Mouse (Mus musculus): Measurements from ENCODE around the gene Wwp2.

The Wwp2 gene

GRCm38 (mm10) chr8:107478728-107479127 is 42.6 kb downstream of the Wwp2 start:
- no peak for DNase-seq

GRCm38 (mm10) chr8:107480436-107480835 is 44.3 kb downstream of the Wwp2 start:
- no peak for DNase-seq

GRCm38 (mm10) chr8:107483250-107483649 is 47.1 kb downstream of the Wwp2 start:
- DNase-seq = no peak

GRCm38 (mm10) chr8:107484956-107485355 is 48.8 kb downstream of the Wwp2 start:
- DNase-seq = no peak

GRCm38 (mm10) chr8:107488551-107488950 is 52.4 kb downstream of the Wwp2 start:
- DNase-seq = no peak

GRCm38 (mm10) chr8:107489086-107489485 is 52.9 kb downstream of the Wwp2 start:
- DNase-seq = no peak

- DNase-seq = no peak
These were observed 53.8 kb downstream of the Wwp2 start for GRCm38 (mm10) chr8:107489921-107490320.

- no peak for DNase-seq
These were observed 54.5 kb downstream of the Wwp2 start for GRCm38 (mm10) chr8:107490649-107491048.

GRCm38 (mm10) chr8:107491212-107491611 is 55.0 kb downstream of the Wwp2 start:
- no peak for DNase-seq

- DNase-seq = no peak
These were observed 55.7 kb downstream of the Wwp2 start for GRCm38 (mm10) chr8:107491831-107492230.

GRCm38 (mm10) chr8:107492802-107493201 is 56.6 kb downstream of the Wwp2 start:
- no peak for DNase-seq

- DNase-seq = no peak
These were observed 59.3 kb downstream of the Wwp2 start for GRCm38 (mm10) chr8:107495425-107495824.

GRCm38 (mm10) chr8:107497708-107498107 is 61.5 kb downstream of the Wwp2 start:
- no peak for DNase-seq

- DNase-seq = no peak
These were observed 62.2 kb downstream of the Wwp2 start for GRCm38 (mm10) chr8:107498390-107498789.

- DNase-seq = no peak
These were observed 62.6 kb downstream of the Wwp2 start for GRCm38 (mm10) chr8:107498806-107499205.

GRCm38 (mm10) chr8:107499519-107499918 is 63.4 kb downstream of the Wwp2 start:
- DNase-seq = no peak

- DNase-seq = no peak
These were observed 66.2 kb downstream of the Wwp2 start for GRCm38 (mm10) chr8:107502407-107502806.

- DNase-seq = no peak
These were observed 66.8 kb downstream of the Wwp2 start for GRCm38 (mm10) chr8:107502922-107503321.

GRCm38 (mm10) chr8:107503354-107503753 is 67.2 kb downstream of the Wwp2 start:
- DNase-seq = peak; percentile 24

- DNase-seq = no peak
These were observed 68.2 kb downstream of the Wwp2 start for GRCm38 (mm10) chr8:107504239-107504985.

- no peak for DNase-seq
These were observed 69.1 kb downstream of the Wwp2 start for GRCm38 (mm10) chr8:107505271-107505670.

- no peak for DNase-seq
These were observed 70.9 kb downstream of the Wwp2 start for GRCm38 (mm10) chr8:107507019-107507418.

- no peak for DNase-seq
These were observed 74.0 kb downstream of the Wwp2 start for GRCm38 (mm10) chr8:107510204-107510603.

GRCm38 (mm10) chr8:107510766-107511165 is 74.6 kb downstream of the Wwp2 start:
- DNase-seq = no peak

GRCm38 (mm10) chr8:107513249-107513648 is 77.1 kb downstream of the Wwp2 start:
- no peak for DNase-seq
